Comparison of ENCODE assay signal across 23 mouse cellular contexts in genomic region chr17:20473311-20473710, GRCm38 (mm10). TPM values are rescaled to one million over a fixed set of nuclear protein-coding genes. Genes with fewer than 3 reads are reported as not detected.
"Had no signal": no experiment of that assay in that cellular context is flagged by ENCODE, and none has a peak within 500 bp of the region (broad histone marks: within the 10 kb centered on the region; RNA-seq: fewer than 3 reads in every experiment).

No protein-coding gene starts in this region.

- H3K4me1 ChIP-seq: liver, embryonic 13.5 days; liver, embryonic 15.5 days; lung, embryonic 15.5 days; megakaryocyte, embryonic 14.5 days; midbrain, embryonic 13.5 days; neural tube, embryonic 13.5 days; stomach, embryonic 15.5 days had no signal

- H3K27ac ChIP-seq: liver, embryonic 13.5 days; liver, embryonic 15.5 days; lung, embryonic 15.5 days; macrophage; midbrain, embryonic 13.5 days; neural tube, embryonic 13.5 days; stomach, embryonic 15.5 days; stomach, postnatal 0 days had no signal

- ATAC-seq: liver, postnatal 0 days; lung, postnatal 0 days; midbrain, embryonic 13.5 days had no signal

- H3K27me3 ChIP-seq: liver, embryonic 13.5 days; liver, embryonic 15.5 days; lung, embryonic 15.5 days; megakaryocyte, embryonic 14.5 days; midbrain, embryonic 13.5 days; neural tube, embryonic 13.5 days; stomach, embryonic 15.5 days had no signal

- H3K36me3 ChIP-seq: liver, embryonic 13.5 days; liver, embryonic 15.5 days; lung, embryonic 15.5 days; midbrain, embryonic 13.5 days; neural tube, embryonic 13.5 days; stomach, embryonic 15.5 days had no signal

- H3K4me2 ChIP-seq: liver, embryonic 13.5 days; liver, embryonic 15.5 days; lung, embryonic 15.5 days; midbrain, embryonic 11.5 days; midbrain, embryonic 13.5 days; neural tube, embryonic 13.5 days; stomach, embryonic 15.5 days had no signal

- DNase-seq: liver, embryonic 13.5 days; liver, postnatal 0 days; lung, adult 2 months; lung, postnatal 14 days; lung, postnatal 36 days; right cerebral cortex, postnatal 14 days; thymus, adult 2 months; thymus, postnatal 25 days; thymus, postnatal 4 days had no signal

- H3K4me3 ChIP-seq: liver, embryonic 13.5 days; liver, embryonic 15.5 days; lung, embryonic 15.5 days; megakaryocyte, embryonic 14.5 days; midbrain, embryonic 13.5 days; neural tube, embryonic 13.5 days; stomach, embryonic 15.5 days had no signal

- H3K9ac ChIP-seq: liver, embryonic 13.5 days; liver, embryonic 15.5 days; liver, postnatal 0 days; lung, embryonic 15.5 days; midbrain, embryonic 13.5 days; neural tube, embryonic 13.5 days; stomach, embryonic 15.5 days had no signal

- H3K9me3 ChIP-seq: liver, embryonic 13.5 days; liver, embryonic 15.5 days; lung, embryonic 15.5 days; megakaryocyte, embryonic 14.5 days; stomach, embryonic 15.5 days had no signal

RNA-seq across cellular contexts. Expression of gene Vmn2r108, which starts 7.8 kb away (rescaled TPM):
- polyA plus RNA-seq: liver, embryonic 13.5 days; liver, embryonic 15.5 days; liver, postnatal 0 days; lung, adult 2 months; lung, embryonic 15.5 days; lung, postnatal 0 days; macrophage; midbrain, embryonic 11.5 days; midbrain, embryonic 13.5 days; midbrain, postnatal 0 days; neural tube, embryonic 13.5 days; spleen, adult 2 months; stomach, embryonic 15.5 days; stomach, postnatal 0 days; testis, adult 2 months; thymus, adult 2 months; urinary bladder, adult 2 months had no signal

RNA-seq across cellular contexts. Expression of gene Vmn1r225, which starts 24.6 kb away (rescaled TPM):
- polyA plus RNA-seq: liver, embryonic 13.5 days; liver, embryonic 15.5 days; liver, postnatal 0 days; lung, adult 2 months; lung, embryonic 15.5 days; lung, postnatal 0 days; macrophage; midbrain, embryonic 11.5 days; midbrain, embryonic 13.5 days; midbrain, postnatal 0 days; neural tube, embryonic 13.5 days; spleen, adult 2 months; stomach, embryonic 15.5 days; stomach, postnatal 0 days; testis, adult 2 months; thymus, adult 2 months; urinary bladder, adult 2 months had no signal

RNA-seq across cellular contexts. Expression of gene Vmn1r224, which starts 59.4 kb away (rescaled TPM):
- polyA plus RNA-seq: liver, embryonic 13.5 days; liver, embryonic 15.5 days; liver, postnatal 0 days; lung, adult 2 months; lung, embryonic 15.5 days; lung, postnatal 0 days; macrophage; midbrain, embryonic 11.5 days; midbrain, embryonic 13.5 days; midbrain, postnatal 0 days; neural tube, embryonic 13.5 days; spleen, adult 2 months; stomach, embryonic 15.5 days; stomach, postnatal 0 days; thymus, adult 2 months; urinary bladder, adult 2 months had no signal
